Mouse (Mus musculus): ENCODE results near the gene Cdh13. TPM values are rescaled to one million over a fixed set of nuclear protein-coding genes. Genes with fewer than 3 reads are reported as not detected.

The Cdh13 gene
- polyA plus RNA-seq, 1 experiment from 2014 or later, result 0.53 TPM

GRCm38 (mm10) chr8:119156454-119156921, 873.0 kb downstream of the Cdh13 start:
- no peaks in the 10 kb centered on the region for H3K4me1 ChIP-seq (ENCODE audit: insufficient read depth)
- DNase-seq (no peak), ATAC-seq (no peak)
- H3K36me3 ChIP-seq (replicated peaks; ENCODE audit: insufficient read depth, low read length), result no peaks in the 10 kb centered on the region
- no peak overlapping the region for H3K4me3 ChIP-seq (ENCODE audit: low read depth, low read length)
- H3K4me2 ChIP-seq (ENCODE audit: low read depth, low read length), result no peak overlapping the region
- no peak overlapping the region for H3K27ac ChIP-seq (ENCODE audit: low read depth)
- no peaks in the 10 kb centered on the region for H3K9me3 ChIP-seq (ENCODE audit: low read length)
- H3K9ac ChIP-seq (replicated peaks), result no peak overlapping the region
- TF ChIP-seq EP300 (IDR thresholded peaks at IDR 0.05; ENCODE audit: low read depth) (no peak), CTCF (IDR thresholded peaks at IDR 0.05; ENCODE audit: low read depth) (no peak)
- 54% methylated on average over 6 of the region's 6 CpGs for WGBS (ENCODE audit: insufficient replicate concordance)
- H3K27me3 ChIP-seq (ENCODE audit: insufficient read depth, low read length), result no peaks in the 10 kb centered on the region

GRCm38 (mm10) chr8:119158628-119159027, 875.1 kb downstream of the Cdh13 start:
- no peak for ATAC-seq
- H3K36me3 ChIP-seq (replicated peaks; ENCODE audit: insufficient read depth, low read length), result no peaks in the 10 kb centered on the region
- no peak overlapping the region for H3K4me3 ChIP-seq (ENCODE audit: low read depth, low read length)
- no peaks in the 10 kb centered on the region for H3K9me3 ChIP-seq (ENCODE audit: low read length)
- H3K4me1 ChIP-seq (ENCODE audit: insufficient read depth), result no peaks in the 10 kb centered on the region
- no peak overlapping the region for H3K9ac ChIP-seq (replicated peaks)
- WGBS (ENCODE audit: insufficient replicate concordance), result 92% methylated on average over 5 of the region's 5 CpGs
- no peak for DNase-seq
- TF ChIP-seq CTCF (IDR thresholded peaks at IDR 0.05; ENCODE audit: low read depth), result no peak
- no peak for TF ChIP-seq EP300 (IDR thresholded peaks at IDR 0.05; ENCODE audit: low read depth)
- no peaks in the 10 kb centered on the region for H3K27me3 ChIP-seq (ENCODE audit: insufficient read depth, low read length)
- no peak overlapping the region for H3K27ac ChIP-seq (ENCODE audit: low read depth)
- no peak overlapping the region for H3K4me2 ChIP-seq (ENCODE audit: low read depth, low read length)

- Histone ChIP-seq H3K27ac (ENCODE audit: low read depth) (no peak overlapping the region), H3K9ac (replicated peaks) (no peak overlapping the region), H3K27me3 (ENCODE audit: insufficient read depth, low read length) (no peaks in the 10 kb centered on the region), H3K4me3 (ENCODE audit: low read depth, low read length) (no peak overlapping the region), H3K9me3 (ENCODE audit: low read length) (no peaks in the 10 kb centered on the region), H3K4me1 (ENCODE audit: insufficient read depth) (no peaks in the 10 kb centered on the region), H3K36me3 (replicated peaks; ENCODE audit: insufficient read depth, low read length) (no peaks in the 10 kb centered on the region), H3K4me2 (ENCODE audit: low read depth, low read length) (no peak overlapping the region)
- DNase-seq, result no peak
- TF ChIP-seq EP300 (IDR thresholded peaks at IDR 0.05; ENCODE audit: low read depth) (no peak), CTCF (IDR thresholded peaks at IDR 0.05; ENCODE audit: low read depth) (no peak)
- WGBS (ENCODE audit: insufficient replicate concordance), result 60% methylated on average over 8 of the region's 8 CpGs
- no peak for ATAC-seq
These were observed 876.3 kb downstream of the Cdh13 start for GRCm38 (mm10) chr8:119159794-119160193.

- TF ChIP-seq EP300 (IDR thresholded peaks at IDR 0.05; ENCODE audit: low read depth) (no peak), CTCF (IDR thresholded peaks at IDR 0.05; ENCODE audit: low read depth) (no peak)
These were observed 880.5 kb downstream of the Cdh13 start for GRCm38 (mm10) chr8:119164076-119164475.

GRCm38 (mm10) chr8:119177226-119177935, 893.8 kb downstream of the Cdh13 start:
- TF ChIP-seq CTCF (IDR thresholded peaks at IDR 0.05; ENCODE audit: low read depth) (no peak), EP300 (IDR thresholded peaks at IDR 0.05; ENCODE audit: low read depth) (no peak)
- no peak for ATAC-seq
- WGBS (ENCODE audit: insufficient replicate concordance), result 60% methylated on average over 6 of the region's 6 CpGs
- no peaks in the 10 kb centered on the region for H3K36me3 ChIP-seq (replicated peaks; ENCODE audit: insufficient read depth, low read length)
- no peaks in the 10 kb centered on the region for H3K27me3 ChIP-seq (ENCODE audit: insufficient read depth, low read length)
- H3K4me3 ChIP-seq (ENCODE audit: low read depth, low read length), result no peak overlapping the region
- no peaks in the 10 kb centered on the region for H3K9me3 ChIP-seq (ENCODE audit: low read length)
- DNase-seq, result no peak
- H3K4me2 ChIP-seq (ENCODE audit: low read depth, low read length), result no peak overlapping the region
- H3K27ac ChIP-seq (ENCODE audit: low read depth), result no peak overlapping the region
- no peak overlapping the region for H3K9ac ChIP-seq (replicated peaks)
- H3K4me1 ChIP-seq (ENCODE audit: insufficient read depth), result no peaks in the 10 kb centered on the region

More at GRCm38 (mm10) chr8:119164076-119164475, 880.5 kb downstream of the Cdh13 start:
- DNase-seq, result peak; percentile 17
- H3K9me3 ChIP-seq (ENCODE audit: low read length), result no peaks in the 10 kb centered on the region
- H3K27me3 ChIP-seq (ENCODE audit: insufficient read depth, low read length), result no peaks in the 10 kb centered on the region
- H3K36me3 ChIP-seq (replicated peaks; ENCODE audit: insufficient read depth, low read length), result no peaks in the 10 kb centered on the region
- H3K4me1 ChIP-seq (ENCODE audit: insufficient read depth), result no peaks in the 10 kb centered on the region
- H3K27ac ChIP-seq (ENCODE audit: low read depth), result no peak overlapping the region
- ATAC-seq, result no peak
- H3K4me2 ChIP-seq (ENCODE audit: low read depth, low read length), result no peak overlapping the region
- H3K4me3 ChIP-seq (ENCODE audit: low read depth, low read length), result no peak overlapping the region
- no peak overlapping the region for H3K9ac ChIP-seq (replicated peaks)
- 52% methylated on average over 5 of the region's 5 CpGs for WGBS (ENCODE audit: insufficient replicate concordance)

GRCm38 (mm10) chr8:119180626-119181025, 897.1 kb downstream of the Cdh13 start:
- no peaks in the 10 kb centered on the region for H3K9me3 ChIP-seq (ENCODE audit: low read length)
- no peak overlapping the region for H3K27ac ChIP-seq (ENCODE audit: low read depth)
- H3K9ac ChIP-seq (replicated peaks), result no peak overlapping the region
- no peaks in the 10 kb centered on the region for H3K36me3 ChIP-seq (replicated peaks; ENCODE audit: insufficient read depth, low read length)
- H3K4me2 ChIP-seq (ENCODE audit: low read depth, low read length), result no peak overlapping the region
- no peaks in the 10 kb centered on the region for H3K27me3 ChIP-seq (ENCODE audit: insufficient read depth, low read length)
- no peak overlapping the region for H3K4me3 ChIP-seq (ENCODE audit: low read depth, low read length)
- ATAC-seq, result no peak
- TF ChIP-seq EP300 (IDR thresholded peaks at IDR 0.05; ENCODE audit: low read depth) (no peak), CTCF (IDR thresholded peaks at IDR 0.05; ENCODE audit: low read depth) (no peak)
- no peak for DNase-seq
- H3K4me1 ChIP-seq (ENCODE audit: insufficient read depth), result no peaks in the 10 kb centered on the region
- WGBS (ENCODE audit: insufficient replicate concordance), result 47% methylated on average over 13 of the region's 13 CpGs

Data from liver, postnatal 0 days (tissue).